Mouse (Mus musculus) T-cell, adult 2 months (primary cell): Measurements from ENCODE around the gene Rab5c.

Source experiments
- DNase-seq: peaks from one replicate; pipeline ENCODE4 v3.0.0; 2022; ENCODE audit warnings: low spot score

The Rab5c gene

GRCm38 (mm10) chr11:100752294-100752693 lies 14.3 kb upstream of the Rab5c start:
- DNase-seq, result no peak

GRCm38 (mm10) chr11:100750127-100750526 lies 12.1 kb upstream of the Rab5c start:
- DNase-seq, result no peak

- no peak for DNase-seq
Observed at GRCm38 (mm10) chr11:100749469-100749868, 11.5 kb upstream of the Rab5c start.

GRCm38 (mm10) chr11:100748620-100749019 lies 10.6 kb upstream of the Rab5c start:
- no peak for DNase-seq

GRCm38 (mm10) chr11:100747114-100747513 lies 9.1 kb upstream of the Rab5c start:
- no peak for DNase-seq

- no peak for DNase-seq
Observed at GRCm38 (mm10) chr11:100746546-100746945, 8.5 kb upstream of the Rab5c start.

GRCm38 (mm10) chr11:100745085-100745484 lies 7.1 kb upstream of the Rab5c start:
- peak; percentile 54 for DNase-seq

- DNase-seq, result no peak
Observed at GRCm38 (mm10) chr11:100741348-100741747, 3.3 kb upstream of the Rab5c start.

- DNase-seq, result no peak
Observed at GRCm38 (mm10) chr11:100738749-100739148, 734 bp upstream of the Rab5c start.

GRCm38 (mm10) chr11:100737105-100737733 lies 796 bp downstream of the Rab5c start:
- no peak for DNase-seq

- DNase-seq, result no peak
Observed at GRCm38 (mm10) chr11:100736746-100737080, 1.3 kb downstream of the Rab5c start.

GRCm38 (mm10) chr11:100735954-100736745 lies 1.9 kb downstream of the Rab5c start:
- DNase-seq, result peak; percentile 15

- DNase-seq, result peak; percentile 22
Observed at GRCm38 (mm10) chr11:100735134-100735865, 2.7 kb downstream of the Rab5c start.

- DNase-seq, result no peak
Observed at GRCm38 (mm10) chr11:100730477-100731205, 7.4 kb downstream of the Rab5c start.

GRCm38 (mm10) chr11:100729976-100730375 lies 8.0 kb downstream of the Rab5c start:
- DNase-seq, result no peak

- no peak for DNase-seq
Observed at GRCm38 (mm10) chr11:100728601-100729000, 9.4 kb downstream of the Rab5c start.

GRCm38 (mm10) chr11:100727201-100727600 lies 10.8 kb downstream of the Rab5c start:
- no peak for DNase-seq

GRCm38 (mm10) chr11:100724919-100725512 lies 13.0 kb downstream of the Rab5c start:
- no peak for DNase-seq

- DNase-seq, result no peak
Observed at GRCm38 (mm10) chr11:100722493-100723028, 15.5 kb downstream of the Rab5c start.

GRCm38 (mm10) chr11:100721776-100722492 lies 16.1 kb downstream of the Rab5c start:
- DNase-seq, result no peak

GRCm38 (mm10) chr11:100721254-100721653 lies 16.8 kb downstream of the Rab5c start:
- DNase-seq, result no peak
